Mouse (Mus musculus) ES-Bruce4 (cell line): ENCODE results near the gene Col1a2. TPM values are rescaled to one million over a fixed set of nuclear protein-coding genes. Genes with fewer than 3 reads are reported as not detected.

Experiments
- H3K27ac ChIP-seq: 2 replicates; pipeline ENCODE4 v1.5.1; 2012; ENCODE audit warnings: low read length, inconsistent platforms; ENCODE audit not compliant: insufficient read depth
- H3K27me3 ChIP-seq: 2 replicates; pipeline ENCODE4 v1.6.1; 2012; ENCODE audit warnings: mild to moderate bottlenecking, low read length, inconsistent platforms; ENCODE audit not compliant: control insufficient read depth, poor library complexity, insufficient read depth, severe bottlenecking
- H3K36me3 ChIP-seq: 2 replicates; pipeline ENCODE4 v1.6.1; 2012; ENCODE audit warnings: inconsistent platforms, mild to moderate bottlenecking, low read length, moderate library complexity; ENCODE audit not compliant: control insufficient read depth, poor library complexity, insufficient read depth, severe bottlenecking
- H3K4me1 ChIP-seq: one replicate; pipeline ENCODE4 v1.8.1; 2011; ENCODE audit warnings: low read length; ENCODE audit not compliant: control insufficient read depth, insufficient read depth
- H3K4me3 ChIP-seq: 2 replicates; pipeline ENCODE4 v1.5.1; 2011; ENCODE audit warnings: low read depth, mild to moderate bottlenecking, low read length
- H3K9ac ChIP-seq: 2 replicates; pipeline ENCODE4 v1.6.1; 2012; ENCODE audit warnings: low read depth, mild to moderate bottlenecking, inconsistent platforms; ENCODE audit not compliant: poor library complexity, severe bottlenecking
- H3K9me3 ChIP-seq: replicated peaks from 2 replicates; pipeline ENCODE4 v1.6.1; 2012; ENCODE audit warnings: mild to moderate bottlenecking, low read length, inconsistent platforms; ENCODE audit not compliant: control insufficient read depth, poor library complexity, insufficient read depth, severe bottlenecking
- CTCF ChIP-seq: IDR thresholded peaks from one replicate; pipeline ENCODE4 v1.8.1; 2011; ENCODE audit warnings: low read depth, low read length
- EP300 ChIP-seq: IDR thresholded peaks from 2 replicates; pipeline ENCODE4 v1.6.1; 2011; ENCODE audit warnings: low read depth, low read length; ENCODE audit not compliant: insufficient read depth
- POLR2A ChIP-seq: IDR thresholded peaks from one replicate; pipeline ENCODE4 v1.8.1; 2011; ENCODE audit warnings: low read length; ENCODE audit not compliant: insufficient read depth
- polyA plus RNA-seq: library from polyadenylated mRNA; stranded (reverse); fragments of >200 nt; gene quantifications from 2 replicates; pipeline ENCODE4 v1.2.4, GENCODE M21; 2011; ENCODE audit warnings: low read depth; ENCODE audit not compliant: missing spikeins, insufficient read depth, insufficient read length

Col1a2 gene
- polyA plus RNA-seq, 1 experiment, result 11.5 TPM

- no peak overlapping the region for H3K9ac ChIP-seq
These were observed 28.3 kb downstream of the Col1a2 start for GRCm38 (mm10) chr6:4532898-4533297.

GRCm38 (mm10) chr6:4534462-4535079 is 30.0 kb downstream of the Col1a2 start:
- no peak overlapping the region for H3K9ac ChIP-seq
- TF ChIP-seq CTCF, result no peak
- TF ChIP-seq POLR2A, result no peak
- no peak for TF ChIP-seq EP300
- H3K9me3 ChIP-seq, result no peaks in the 10 kb centered on the region
- no peak overlapping the region for H3K4me3 ChIP-seq
- H3K27ac ChIP-seq, result no peak overlapping the region
- no peaks in the 10 kb centered on the region; the same call in 1 of the 2 replicates for H3K27me3 ChIP-seq
- H3K4me1 ChIP-seq, result no peaks in the 10 kb centered on the region
- H3K36me3 ChIP-seq, result no peaks in the 10 kb centered on the region

More at GRCm38 (mm10) chr6:4532898-4533297, 28.3 kb downstream of the Col1a2 start:
- Histone ChIP-seq H3K4me3 (no peak overlapping the region), H3K9me3 (no peaks in the 10 kb centered on the region), H3K27me3 (no peaks in the 10 kb centered on the region; the same call in 1 of the 2 replicates), H3K27ac (no peak overlapping the region), H3K4me1 (no peaks in the 10 kb centered on the region), H3K36me3 (no peaks in the 10 kb centered on the region)
- TF ChIP-seq POLR2A (no peak), EP300 (no peak), CTCF (no peak)

- no peaks in the 10 kb centered on the region for H3K9me3 ChIP-seq
- no peaks in the 10 kb centered on the region for H3K4me1 ChIP-seq
- H3K36me3 ChIP-seq, result no peaks in the 10 kb centered on the region
- H3K27me3 ChIP-seq, result no peaks in the 10 kb centered on the region
- H3K27ac ChIP-seq, result no peak overlapping the region
- TF ChIP-seq EP300 (no peak), POLR2A (no peak), CTCF (no peak)
- no peak overlapping the region for H3K9ac ChIP-seq
- no peak overlapping the region for H3K4me3 ChIP-seq
These were observed 37.5 kb downstream of the Col1a2 start for GRCm38 (mm10) chr6:4541926-4542715.

GRCm38 (mm10) chr6:4544554-4544953 is 39.9 kb downstream of the Col1a2 start:
- Histone ChIP-seq H3K9ac (no peak overlapping the region), H3K36me3 (no peaks in the 10 kb centered on the region), H3K27ac (no peak overlapping the region)

GRCm38 (mm10) chr6:4545727-4546126 is 41.1 kb downstream of the Col1a2 start:
- no peak overlapping the region for H3K27ac ChIP-seq
- no peaks in the 10 kb centered on the region for H3K27me3 ChIP-seq
- no peaks in the 10 kb centered on the region for H3K9me3 ChIP-seq
- peaks cover 3% of the 10 kb centered on the region for H3K4me1 ChIP-seq
- H3K4me3 ChIP-seq, result no peak overlapping the region
- H3K36me3 ChIP-seq, result no peaks in the 10 kb centered on the region
- no peak for TF ChIP-seq POLR2A
- TF ChIP-seq EP300, result no peak
- TF ChIP-seq CTCF, result peak; percentile 75
- H3K9ac ChIP-seq, result no peak overlapping the region

More at GRCm38 (mm10) chr6:4544554-4544953, 39.9 kb downstream of the Col1a2 start:
- H3K27me3 ChIP-seq, result no peaks in the 10 kb centered on the region
- no peak overlapping the region for H3K4me3 ChIP-seq
- no peaks in the 10 kb centered on the region for H3K9me3 ChIP-seq
- no peaks in the 10 kb centered on the region for H3K4me1 ChIP-seq
- TF ChIP-seq POLR2A (no peak), CTCF (peak; percentile 76)

GRCm38 (mm10) chr6:4548894-4549293 is 44.3 kb downstream of the Col1a2 start:
- H3K27me3 ChIP-seq, result no peaks in the 10 kb centered on the region
- TF ChIP-seq CTCF (no peak), EP300 (no peak)
- peaks cover 3% of the 10 kb centered on the region for H3K4me1 ChIP-seq
- no peak overlapping the region for H3K27ac ChIP-seq
- H3K4me3 ChIP-seq, result no peak overlapping the region
- no peak overlapping the region for H3K9ac ChIP-seq
- no peaks in the 10 kb centered on the region for H3K36me3 ChIP-seq
- no peaks in the 10 kb centered on the region for H3K9me3 ChIP-seq
